Mouse (Mus musculus) heart, embryonic 15.5 days (tissue): Measurements from ENCODE around the gene Mta3. TPM values are rescaled to one million over a fixed set of nuclear protein-coding genes. Genes with fewer than 3 reads are reported as not detected.
A peak's percentile ranks its signal among the peaks of the same experiment; 100 is the strongest.
"Not testable (repeated sequence)": the region's sequence is repeated elsewhere in the genome, so short reads cannot be mapped to it uniquely, and the experiment has no call there.

Source experiments
- ATAC-seq: fragments of 200-750 bp; cut with Nextera tagmentation; replicated peaks from 2 replicates; pipeline ENCODE4 v1.8.0; 2017; ENCODE audit warnings: low read depth, moderate TSS enrichment; ENCODE audit not compliant: insufficient number of reproducible peaks, insufficient read depth, low FRiP score
- H3K27ac ChIP-seq: fragments of 300-500 bp; sonication (generic); 2 replicates; pipeline ENCODE4 v1.5.1; 2015; ENCODE audit warnings: mild to moderate bottlenecking, inconsistent platforms
- H3K27me3 ChIP-seq: fragments of 300-500 bp; sonication (generic); 2 replicates; pipeline ENCODE4 v1.6.1; 2015; ENCODE audit warnings: inconsistent platforms
- H3K36me3 ChIP-seq: fragments of 300-500 bp; sonication (generic); 2 replicates; pipeline ENCODE4 v1.6.1; 2015; ENCODE audit warnings: mild to moderate bottlenecking, inconsistent platforms
- H3K4me1 ChIP-seq: fragments of 300-500 bp; sonication (generic); replicated peaks from 2 replicates; pipeline ENCODE4 v1.6.1; 2015; ENCODE audit warnings: inconsistent platforms
- H3K4me2 ChIP-seq: fragments of 300-500 bp; sonication (generic); 2 replicates; pipeline ENCODE4 v1.6.1; 2015; ENCODE audit warnings: inconsistent platforms, mild to moderate bottlenecking, moderate library complexity
- H3K4me3 ChIP-seq: fragments of 300-500 bp; sonication (generic); 2 replicates; pipeline ENCODE4 v1.5.1; 2015; ENCODE audit warnings: mild to moderate bottlenecking, inconsistent platforms
- H3K9ac ChIP-seq: fragments of 300-500 bp; sonication (generic); 2 replicates; pipeline ENCODE4 v1.6.1; 2015; ENCODE audit warnings: mild to moderate bottlenecking, inconsistent platforms
- H3K9me3 ChIP-seq: fragments of 300-500 bp; sonication (generic); replicated peaks from 2 replicates; pipeline ENCODE4 v1.6.1; 2016; ENCODE audit warnings: inconsistent platforms
- WGBS: fragments of 180-500 bp; shearing (Covaris S2); methylation state at CpG from one replicate; pipeline ENCODE4 v1.1.7; 2015; ENCODE audit warnings: mixed read lengths; 5-methylcytosine and 5-hydroxymethylcytosine counted together
- polyA plus RNA-seq: library from polyadenylated mRNA; unstranded; fragments of >200 nt; fragmentation: Nextera tagmentation; extraction: Ambion mirVana; gene quantifications from 2 replicates; pipeline ENCODE4 v1.2.1, GENCODE M21; 2015

Mta3 gene
- polyA plus RNA-seq, 1 experiment from 2014 or later, result 36.9 TPM

DNA sequence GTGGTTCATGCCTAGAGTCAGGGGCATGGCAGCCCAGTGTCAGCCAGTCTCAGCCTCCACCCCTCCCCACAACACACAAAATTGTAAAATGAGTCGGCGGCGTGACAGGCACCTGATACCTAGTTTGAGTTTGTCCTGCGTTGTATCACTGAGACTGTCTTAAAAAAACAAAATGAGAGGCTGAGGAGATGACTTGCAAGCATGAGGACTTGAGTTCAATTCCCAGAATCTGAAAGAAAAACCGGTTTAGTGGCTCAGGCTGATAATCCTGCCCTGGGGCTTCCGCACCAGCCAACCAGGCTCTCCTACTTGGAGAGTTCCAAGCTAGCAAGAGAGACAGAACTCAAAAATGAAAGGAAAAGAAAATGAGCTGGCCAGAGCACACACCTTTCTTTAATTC, 2.9 kb downstream of the Mta3 start:
- no peaks in the 10 kb centered on the region for H3K27me3 ChIP-seq
- no peak overlapping the region for H3K9ac ChIP-seq
- peaks cover 16% of the 10 kb centered on the region for H3K4me1 ChIP-seq
- no peak for ATAC-seq
- no peak overlapping the region for H3K4me2 ChIP-seq
- no peak overlapping the region for H3K27ac ChIP-seq
- no peak overlapping the region for H3K4me3 ChIP-seq
- H3K9me3 ChIP-seq, result no peaks in the 10 kb centered on the region
- H3K36me3 ChIP-seq, result peaks cover 12% of the 10 kb centered on the region
- WGBS, result 86% methylated on average over 6 of the region's 6 CpGs

DNA sequence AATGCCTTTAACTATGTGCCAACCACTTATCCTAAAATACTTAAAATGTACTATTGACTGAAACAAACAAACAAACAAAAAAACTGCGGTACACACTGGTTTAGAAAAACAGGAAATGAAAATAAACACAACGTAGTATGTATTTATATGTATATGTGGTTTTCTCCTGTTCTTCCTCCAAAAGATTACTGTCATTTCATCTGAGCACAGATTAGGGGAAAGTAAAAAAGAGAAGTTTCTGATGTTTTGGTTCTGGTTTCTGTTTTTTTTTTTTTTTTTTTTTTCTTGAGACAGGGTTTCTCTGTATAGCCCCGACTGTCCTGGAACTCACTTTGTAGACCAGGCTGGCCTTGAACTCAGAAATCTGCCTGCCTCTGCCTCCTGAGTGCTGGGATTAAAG, 3.6 kb downstream of the Mta3 start:
- not testable (repeated sequence) for ATAC-seq, H3K9me3 ChIP-seq, H3K9ac ChIP-seq, H3K27ac ChIP-seq, H3K4me3 ChIP-seq, H3K4me2 ChIP-seq, H3K27me3 ChIP-seq
- WGBS, result 85% methylated on average over 3 of the region's 3 CpGs
- Histone ChIP-seq H3K36me3 (peaks cover 19% of the 10 kb centered on the region), H3K4me1 (peaks cover 16% of the 10 kb centered on the region)

DNA sequence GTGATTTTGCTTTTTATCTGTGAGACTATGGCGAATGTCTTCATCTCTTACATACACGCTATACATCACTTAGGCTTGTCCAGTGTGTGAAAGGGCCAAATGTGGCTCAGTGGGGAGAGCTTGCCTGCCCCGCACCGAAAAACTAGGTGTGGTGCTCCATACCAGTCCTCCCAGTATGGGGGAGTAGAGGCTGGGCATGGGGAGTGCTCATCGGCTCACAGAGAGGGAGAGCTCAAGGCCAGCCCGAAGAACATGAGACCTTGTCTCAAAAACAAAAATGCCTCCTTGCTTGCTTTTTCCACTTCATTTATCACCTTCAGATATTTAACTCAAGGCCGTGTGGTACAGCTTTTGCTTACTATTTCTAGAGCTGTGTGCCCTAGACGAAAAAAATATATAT, 4.7 kb downstream of the Mta3 start:
- ATAC-seq, result no peak
- H3K27ac ChIP-seq, result no peak overlapping the region
- no peak overlapping the region for H3K4me3 ChIP-seq
- H3K27me3 ChIP-seq, result no peaks in the 10 kb centered on the region
- H3K4me2 ChIP-seq, result no peak overlapping the region
- peaks cover 29% of the 10 kb centered on the region for H3K36me3 ChIP-seq
- no peak overlapping the region for H3K9ac ChIP-seq
- WGBS, result 90% methylated on average over 8 of the region's 8 CpGs
- H3K9me3 ChIP-seq, result no peaks in the 10 kb centered on the region
- H3K4me1 ChIP-seq, result peaks cover 11% of the 10 kb centered on the region

DNA sequence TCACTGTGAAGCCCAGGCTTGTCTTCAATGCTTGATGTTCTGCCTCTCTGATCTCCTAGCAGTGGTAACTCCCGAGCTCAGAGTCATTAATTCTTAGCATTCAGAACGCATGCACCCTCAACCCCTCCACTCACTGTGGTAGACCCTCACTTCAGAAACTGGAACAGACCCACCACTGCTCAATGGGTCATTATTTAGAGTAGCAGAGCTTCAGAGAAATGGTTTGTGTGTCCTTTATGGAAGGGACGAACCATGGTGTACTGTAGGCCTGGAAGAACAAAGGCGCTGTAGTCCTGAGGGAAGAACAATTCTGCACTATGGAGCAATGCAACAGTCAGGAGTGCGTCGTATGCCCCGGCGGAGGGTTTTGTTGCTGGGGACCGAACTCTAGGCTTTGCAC, 6.4 kb downstream of the Mta3 start:
- Histone ChIP-seq H3K4me1 (peaks cover 4% of the 10 kb centered on the region), H3K9me3 (no peaks in the 10 kb centered on the region), H3K27me3 (no peaks in the 10 kb centered on the region), H3K36me3 (peaks cover 46% of the 10 kb centered on the region), H3K4me3 (no peak overlapping the region), H3K9ac (no peak overlapping the region), H3K27ac (no peak overlapping the region), H3K4me2 (no peak overlapping the region)
- ATAC-seq, result no peak
- WGBS, result 95% methylated on average over 9 of the region's 9 CpGs

DNA sequence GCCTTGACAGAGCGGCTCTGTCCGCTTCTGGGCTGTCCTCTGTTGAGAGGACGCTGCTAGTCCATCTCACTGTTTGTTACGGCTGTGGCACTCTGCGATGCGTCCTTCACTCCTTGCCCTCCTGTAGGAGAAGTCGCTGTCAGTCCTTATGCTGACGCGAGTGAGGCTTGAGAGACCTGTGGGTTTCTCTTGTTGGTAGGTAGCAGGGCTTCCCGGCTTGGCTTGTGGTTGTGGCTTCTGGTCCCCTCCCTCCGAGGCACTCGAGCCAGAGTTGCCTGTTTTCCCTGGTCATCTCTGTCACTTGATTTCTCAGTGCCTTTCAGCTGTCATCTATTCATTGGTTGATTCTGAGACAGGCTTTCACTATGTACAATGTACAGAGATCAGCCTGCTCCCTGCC, 14.5 kb downstream of the Mta3 start:
- H3K9me3 ChIP-seq, result no peaks in the 10 kb centered on the region
- 59% methylated on average over 12 of the region's 12 CpGs for WGBS
- H3K27ac ChIP-seq, result no peak overlapping the region

DNA sequence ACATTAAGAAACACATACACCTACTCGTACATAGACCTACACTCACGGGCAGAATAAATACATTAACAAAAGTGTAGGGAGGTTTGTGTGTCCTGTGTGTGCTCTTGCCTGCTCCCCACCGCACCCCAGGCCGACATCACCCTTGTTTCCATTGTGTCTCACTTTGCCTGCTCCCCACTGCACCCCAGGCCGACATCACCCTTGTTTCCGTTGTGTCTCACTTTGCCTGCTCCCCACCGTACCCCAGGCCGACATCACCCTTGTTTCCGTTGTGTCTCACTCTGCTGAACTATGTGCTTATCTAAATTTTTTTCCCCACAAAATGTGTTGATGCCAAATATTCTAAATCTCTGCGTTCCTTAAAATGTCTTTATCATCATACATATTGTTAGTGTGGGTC, 15.2 kb downstream of the Mta3 start:
- no peak overlapping the region for H3K4me2 ChIP-seq
- no peak overlapping the region for H3K4me3 ChIP-seq
- no peaks in the 10 kb centered on the region for H3K9me3 ChIP-seq
- H3K4me1 ChIP-seq, result peaks cover 7% of the 10 kb centered on the region; the same call in 1 of the 2 replicates
- peaks cover 27% of the 10 kb centered on the region for H3K36me3 ChIP-seq
- no peak for ATAC-seq
- no peak overlapping the region for H3K27ac ChIP-seq
- no peak overlapping the region for H3K9ac ChIP-seq
- 88% methylated on average over 10 of the region's 10 CpGs for WGBS
- no peaks in the 10 kb centered on the region for H3K27me3 ChIP-seq

More for the DNA sequence above, 14.5 kb downstream of the Mta3 start:
- Histone ChIP-seq H3K36me3 (peaks cover 34% of the 10 kb centered on the region), H3K9ac (no peak overlapping the region), H3K4me1 (peaks cover 7% of the 10 kb centered on the region; the same call in 1 of the 2 replicates), H3K27me3 (no peaks in the 10 kb centered on the region), H3K4me2 (no peak overlapping the region), H3K4me3 (no peak overlapping the region)
- no peak for ATAC-seq

DNA sequence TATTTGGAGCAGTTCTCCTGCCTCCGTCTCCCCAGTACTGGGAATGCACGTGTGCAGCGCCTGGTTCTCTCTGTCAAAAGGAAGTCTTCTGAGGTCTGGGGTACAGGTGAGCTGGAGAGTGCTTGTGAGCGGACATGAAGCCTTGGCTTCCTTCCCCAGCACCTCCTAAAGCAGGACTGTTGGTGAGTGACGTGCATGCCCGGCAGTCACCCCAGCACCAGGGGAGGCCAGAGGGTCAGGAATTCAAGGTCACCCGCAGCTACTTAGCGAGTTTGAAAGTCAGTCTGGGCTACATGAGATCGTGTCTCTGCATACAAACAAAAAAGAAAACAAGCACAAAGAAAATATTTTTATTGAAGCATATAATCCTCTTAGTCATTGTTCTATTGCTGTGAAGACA, 17.1 kb downstream of the Mta3 start:
- 52% methylated on average over 9 of the region's 9 CpGs for WGBS
- Histone ChIP-seq H3K4me3 (no peak overlapping the region), H3K27ac (0 out of 2 replicates have a peak overlapping the region, but pooled peaks have one; percentile 11), H3K4me2 (no peak overlapping the region), H3K4me1 (peaks cover 7% of the 10 kb centered on the region; the same call in 1 of the 2 replicates), H3K27me3 (no peaks in the 10 kb centered on the region), H3K36me3 (peaks cover 8% of the 10 kb centered on the region; the same call in 1 of the 2 replicates), H3K9ac (no peak overlapping the region), H3K9me3 (no peaks in the 10 kb centered on the region)
- ATAC-seq, result no peak; the same call in 1 of the 2 replicates

DNA sequence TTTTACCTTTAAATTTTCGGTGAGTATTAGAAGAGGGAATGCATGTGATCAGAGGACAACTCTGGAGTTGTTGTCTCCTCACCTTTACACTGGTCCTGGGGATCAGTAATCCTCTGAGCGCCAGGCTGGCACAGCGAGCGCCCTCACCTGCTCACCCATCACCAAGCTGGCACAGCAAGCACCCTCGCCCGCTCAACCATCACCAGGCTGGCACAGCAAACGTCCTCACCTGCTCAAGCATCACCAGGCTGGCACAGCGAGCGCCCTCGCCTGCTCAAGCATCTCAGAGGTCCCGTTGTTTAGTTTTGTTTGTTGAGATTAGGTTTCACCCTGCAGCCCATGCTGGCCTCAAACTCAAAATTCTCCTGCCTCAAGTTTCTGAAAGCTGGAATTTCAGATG, 20.5 kb downstream of the Mta3 start:
- Histone ChIP-seq H3K4me3 (no peak overlapping the region), H3K9me3 (no peaks in the 10 kb centered on the region), H3K4me2 (no peak overlapping the region), H3K27ac (no peak overlapping the region), H3K36me3 (no peaks in the 10 kb centered on the region; the same call in 1 of the 2 replicates), H3K27me3 (no peaks in the 10 kb centered on the region), H3K4me1 (peaks cover 9% of the 10 kb centered on the region), H3K9ac (no peak overlapping the region)
- WGBS, result 85% methylated on average over 11 of the region's 11 CpGs
- ATAC-seq, result no peak

DNA sequence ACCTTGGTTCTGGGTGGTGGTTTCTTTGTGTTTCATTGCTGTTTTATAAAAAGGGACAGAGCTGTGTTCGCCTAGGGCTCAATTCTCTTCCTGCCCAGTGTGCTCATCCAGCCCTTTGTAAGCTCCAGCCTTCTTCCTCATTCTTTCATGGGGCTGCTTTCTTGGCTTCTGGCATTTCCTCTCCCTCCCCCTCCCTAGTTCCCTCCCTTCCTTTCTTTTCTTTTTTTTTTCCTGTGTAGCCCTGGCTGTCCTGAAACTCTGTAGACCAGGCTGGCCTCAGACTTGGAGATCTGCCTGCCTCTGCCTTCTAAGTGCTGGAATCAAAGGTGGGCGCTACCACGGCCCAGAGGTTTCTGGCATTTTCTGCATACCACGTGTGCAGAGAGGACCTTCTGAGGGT, 21.7 kb downstream of the Mta3 start:
- no peak overlapping the region for H3K9ac ChIP-seq
- H3K4me2 ChIP-seq, result no peak overlapping the region
- peaks cover 17% of the 10 kb centered on the region for H3K4me1 ChIP-seq
- no peak overlapping the region for H3K27ac ChIP-seq
- no peak for ATAC-seq
- no peaks in the 10 kb centered on the region; the same call in 1 of the 2 replicates for H3K36me3 ChIP-seq
- WGBS, result 86% methylated on average over 4 of the region's 4 CpGs
- H3K27me3 ChIP-seq, result no peaks in the 10 kb centered on the region
- H3K9me3 ChIP-seq, result no peaks in the 10 kb centered on the region
- H3K4me3 ChIP-seq, result no peak overlapping the region

DNA sequence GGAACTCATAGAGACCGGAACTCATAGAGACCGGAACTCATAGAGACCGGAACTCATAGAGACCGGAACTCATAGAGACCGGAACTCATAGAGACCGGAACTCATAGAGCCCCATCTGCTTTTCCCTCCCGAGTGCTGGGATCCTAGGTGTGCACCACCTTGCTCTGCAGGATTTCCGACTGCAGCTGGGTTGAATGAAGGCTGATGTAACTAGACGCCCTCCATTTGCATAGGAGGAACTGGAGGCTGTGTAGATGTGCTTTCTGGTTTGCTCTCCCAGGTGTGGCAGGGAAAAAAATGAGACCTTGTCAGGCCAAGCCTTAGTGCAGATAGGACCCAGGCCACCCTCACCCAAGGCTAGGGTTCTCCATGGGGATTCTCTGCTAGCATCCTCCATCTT, 23.1 kb downstream of the Mta3 start:
- no peak overlapping the region for H3K4me2 ChIP-seq

DNA sequence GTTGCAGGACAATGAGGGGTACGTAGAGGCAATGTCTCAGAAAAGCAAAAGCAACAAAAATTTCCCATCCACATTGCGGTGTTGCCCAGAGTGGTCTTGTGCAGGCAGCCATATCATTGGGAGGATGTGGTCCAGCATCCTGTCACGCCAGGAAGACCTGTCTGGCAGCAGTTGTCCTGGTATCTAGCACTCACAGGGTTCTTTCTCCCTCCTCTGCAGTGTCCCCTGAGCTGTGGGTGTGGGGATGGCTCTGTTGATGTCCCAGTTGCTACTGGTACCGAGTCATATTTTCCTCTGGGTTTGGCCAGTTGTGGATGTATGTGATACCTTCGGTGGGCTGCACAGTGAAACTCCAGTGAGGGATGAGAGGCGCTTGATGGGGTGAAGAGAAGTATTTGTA, 24.2 kb downstream of the Mta3 start:
- no peak overlapping the region for H3K9ac ChIP-seq
- H3K4me1 ChIP-seq, result peaks cover 14% of the 10 kb centered on the region; the same call in 1 of the 2 replicates
- ATAC-seq, result no peak
- no peaks in the 10 kb centered on the region for H3K9me3 ChIP-seq
- H3K27me3 ChIP-seq, result no peaks in the 10 kb centered on the region
- H3K36me3 ChIP-seq, result no peaks in the 10 kb centered on the region; the same call in 1 of the 2 replicates
- no peak overlapping the region for H3K27ac ChIP-seq
- H3K4me2 ChIP-seq, result no peak overlapping the region
- H3K4me3 ChIP-seq, result no peak overlapping the region
- 86% methylated on average over 6 of the region's 6 CpGs for WGBS

More for the DNA sequence above, 23.1 kb downstream of the Mta3 start:
- Histone ChIP-seq H3K27ac (no peak overlapping the region), H3K4me1 (peaks cover 14% of the 10 kb centered on the region; the same call in 1 of the 2 replicates), H3K27me3 (no peaks in the 10 kb centered on the region), H3K36me3 (no peaks in the 10 kb centered on the region; the same call in 1 of the 2 replicates), H3K9me3 (no peaks in the 10 kb centered on the region), H3K9ac (no peak overlapping the region), H3K4me3 (no peak overlapping the region)
- 92% methylated on average over 9 of the region's 9 CpGs for WGBS
- ATAC-seq, result no peak

DNA sequence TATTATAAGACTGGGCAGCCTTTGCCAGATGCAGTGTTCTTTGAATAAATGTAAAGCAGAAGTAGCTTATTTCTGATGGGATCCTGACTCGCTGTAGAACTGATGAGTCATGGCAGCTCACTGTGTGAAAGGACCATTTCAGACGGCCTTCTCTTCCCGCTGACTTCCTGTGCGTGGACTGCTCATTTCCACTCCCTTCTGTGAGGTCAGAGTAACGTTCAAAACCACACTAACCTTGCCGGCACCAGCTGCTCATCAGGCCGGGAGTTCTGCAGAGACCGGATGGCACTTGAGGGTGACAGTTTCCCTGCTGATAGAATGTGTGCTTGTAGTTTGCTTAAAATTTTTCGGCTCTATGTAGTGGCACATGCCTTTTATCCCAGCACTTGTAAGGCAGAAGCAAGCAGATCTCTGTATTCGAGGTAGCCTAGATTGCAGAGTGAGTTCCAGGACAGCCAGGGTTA, 26.2 kb downstream of the Mta3 start:
- peaks cover 14% of the 10 kb centered on the region; the same call in 1 of the 2 replicates for H3K4me1 ChIP-seq
- no peaks in the 10 kb centered on the region for H3K27me3 ChIP-seq
- ATAC-seq, result 0 out of 2 replicates have a peak, but pooled peaks have one; percentile 39
- peak overlapping the region; percentile 21; the same call in 1 of the 2 replicates for H3K4me2 ChIP-seq
- no peak overlapping the region for H3K4me3 ChIP-seq
- 40% methylated on average over 10 of the region's 10 CpGs for WGBS
- H3K36me3 ChIP-seq, result no peaks in the 10 kb centered on the region
- no peak overlapping the region for H3K9ac ChIP-seq
- no peaks in the 10 kb centered on the region for H3K9me3 ChIP-seq
- peak overlapping the region; percentile 43; the same call in 1 of the 2 replicates for H3K27ac ChIP-seq
